Mouse (Mus musculus) intestine, postnatal 0 days (tissue): ENCODE results near the gene Cyba. TPM values are rescaled to one million over a fixed set of nuclear protein-coding genes. Genes with fewer than 3 reads are reported as not detected.

Experiments used
- ATAC-seq: fragments of 200-750 bp; cut with Nextera tagmentation; 2 replicates; pipeline ENCODE4 v1.8.0; 2017; ENCODE audit warnings: mild to moderate bottlenecking, moderate TSS enrichment, moderate library complexity
- H3K27ac ChIP-seq: fragments of 300-500 bp; sonication (generic); 2 replicates; pipeline ENCODE4 v1.5.1; 2014; ENCODE audit warnings: mild to moderate bottlenecking, low read depth, low read length, moderate library complexity
- H3K27me3 ChIP-seq: fragments of 300-500 bp; sonication (generic); replicated peaks from 2 replicates; pipeline ENCODE4 v1.6.1; 2014; ENCODE audit warnings: low read length, mixed read lengths; ENCODE audit not compliant: control insufficient read depth, insufficient read depth
- H3K36me3 ChIP-seq: fragments of 300-500 bp; sonication (generic); 2 replicates; pipeline ENCODE4 v1.6.1; 2014; ENCODE audit warnings: mild to moderate bottlenecking, moderate library complexity; ENCODE audit not compliant: control insufficient read depth, insufficient read depth
- H3K4me1 ChIP-seq: fragments of 300-500 bp; sonication (generic); replicated peaks from 2 replicates; pipeline ENCODE4 v1.6.1; 2014; ENCODE audit warnings: antibody characterized with exemption, low read length, mixed read lengths; ENCODE audit not compliant: control insufficient read depth, insufficient read depth
- H3K4me2 ChIP-seq: fragments of 300-500 bp; sonication (generic); replicated peaks from 2 replicates; pipeline ENCODE4 v1.6.1; 2014; ENCODE audit warnings: low read depth, mild to moderate bottlenecking, moderate library complexity
- H3K4me3 ChIP-seq: fragments of 300-500 bp; sonication (generic); 2 replicates; pipeline ENCODE4 v1.5.1; 2014; ENCODE audit warnings: low read depth, low read length
- H3K9ac ChIP-seq: fragments of 300-500 bp; sonication (generic); 2 replicates; pipeline ENCODE4 v1.6.1; 2014; ENCODE audit warnings: mild to moderate bottlenecking, low read depth, low read length
- H3K9me3 ChIP-seq: fragments of 300-500 bp; sonication (generic); 2 replicates; pipeline ENCODE4 v1.6.1; 2016; ENCODE audit warnings: mixed run types; ENCODE audit not compliant: control insufficient read depth
- CTCF ChIP-seq: sonication (generic); IDR thresholded peaks from 2 replicates; pipeline ENCODE4 v1.5.1; 2016; ENCODE audit warnings: low read depth, mild to moderate bottlenecking, control low read depth, antibody characterized with exemption, moderate library complexity
- WGBS: fragments of 180-500 bp; shearing (Covaris S2); extraction: QIAGEN DNeasy Blood & Tissue Kit; methylation state at CpG from one replicate; pipeline ENCODE4 v1.1.7; 2014; 5-methylcytosine and 5-hydroxymethylcytosine counted together
- polyA plus RNA-seq: library from polyadenylated mRNA; unstranded; fragments of >200 nt; fragmentation: Nextera tagmentation; extraction: Ambion mirVana; gene quantifications from 2 replicates; pipeline ENCODE4 v1.2.1, GENCODE M21; 2015

Gene Cyba
- polyA plus RNA-seq, 1 experiment from 2014 or later, result 312 TPM

DNA sequence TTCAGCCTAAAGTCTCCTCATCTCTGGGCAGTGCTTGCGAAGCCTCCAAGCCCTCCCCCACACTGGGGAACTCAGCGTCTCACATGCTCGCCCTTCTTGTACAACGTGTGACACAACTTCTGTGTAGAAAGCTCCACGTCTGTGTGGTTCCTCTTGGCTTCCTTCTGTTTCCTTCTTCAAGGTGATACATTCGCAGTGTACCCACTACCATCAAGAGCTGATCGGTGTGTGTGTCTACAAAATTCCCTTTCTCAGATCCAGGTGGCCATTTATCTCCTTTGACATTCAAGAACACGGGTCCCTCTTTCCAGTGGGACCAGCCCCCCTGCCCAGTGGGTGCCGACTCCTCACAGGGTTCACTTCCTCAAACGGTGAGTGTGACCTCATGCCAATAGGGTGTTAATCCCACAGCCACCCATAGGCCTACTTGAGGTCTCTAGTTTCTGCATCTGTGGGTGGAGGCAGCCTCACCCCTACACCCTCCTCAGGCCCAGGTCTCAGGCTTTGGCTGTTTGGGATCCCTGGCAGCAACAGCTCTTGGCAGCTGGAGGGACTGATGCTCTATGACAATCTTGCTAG is 2.6 kb downstream of the Cyba start:
- Histone ChIP-seq H3K4me2 (no peak overlapping the region), H3K4me1 (peaks cover 5% of the 10 kb centered on the region; the same call in 1 of the 2 replicates), H3K36me3 (peaks cover 11% of the 10 kb centered on the region; the same call in 1 of the 2 replicates), H3K9me3 (no peaks in the 10 kb centered on the region), H3K27me3 (no peaks in the 10 kb centered on the region), H3K27ac (no peak overlapping the region), H3K9ac (no peak overlapping the region), H3K4me3 (no peak overlapping the region)
- ATAC-seq, result no peak
- TF ChIP-seq CTCF, result no peak
- WGBS, result 79% methylated on average over 10 of the region's 10 CpGs

- H3K36me3 ChIP-seq, result peaks cover 22% of the 10 kb centered on the region; the same call in 1 of the 2 replicates
- no peak for TF ChIP-seq CTCF
- H3K27ac ChIP-seq, result no peak overlapping the region
- H3K4me1 ChIP-seq, result peaks cover 5% of the 10 kb centered on the region; the same call in 1 of the 2 replicates
- 77% methylated on average over 9 of the region's 9 CpGs for WGBS
- H3K4me2 ChIP-seq, result no peak overlapping the region
- no peaks in the 10 kb centered on the region for H3K9me3 ChIP-seq
- H3K9ac ChIP-seq, result no peak overlapping the region
- H3K27me3 ChIP-seq, result no peaks in the 10 kb centered on the region
- no peak for ATAC-seq
- no peak overlapping the region for H3K4me3 ChIP-seq
These were observed 4.6 kb downstream of the Cyba start for GRCm38 (mm10) chr8:122428163-122428562.

DNA sequence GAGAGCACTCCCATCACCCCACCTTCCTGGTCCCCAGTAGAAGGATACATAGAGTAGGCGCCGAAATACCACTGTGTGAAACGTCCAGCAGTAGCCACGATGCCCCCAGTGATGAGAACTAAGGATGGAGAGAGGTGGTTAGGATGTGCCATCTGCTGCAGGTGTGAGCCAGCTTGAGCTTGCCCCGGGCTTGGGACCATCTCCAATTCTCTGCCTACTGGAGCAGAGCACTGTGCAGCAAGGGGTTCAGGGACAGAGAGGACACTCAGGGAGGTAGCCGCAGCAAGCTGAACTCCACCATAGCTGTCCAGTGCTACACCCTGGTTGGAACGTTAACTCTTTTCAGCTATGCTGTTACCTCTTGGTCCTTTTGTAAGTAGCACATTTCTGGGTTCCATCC is 5.1 kb downstream of the Cyba start:
- Histone ChIP-seq H3K9me3 (no peaks in the 10 kb centered on the region), H3K27me3 (no peaks in the 10 kb centered on the region), H3K9ac (no peak overlapping the region), H3K4me2 (no peak overlapping the region), H3K36me3 (peaks cover 22% of the 10 kb centered on the region; the same call in 1 of the 2 replicates), H3K27ac (no peak overlapping the region), H3K4me1 (peaks cover 5% of the 10 kb centered on the region; the same call in 1 of the 2 replicates), H3K4me3 (no peak overlapping the region)
- 95% methylated on average over 7 of the region's 7 CpGs for WGBS
- ATAC-seq, result no peak
- TF ChIP-seq CTCF, result no peak

DNA sequence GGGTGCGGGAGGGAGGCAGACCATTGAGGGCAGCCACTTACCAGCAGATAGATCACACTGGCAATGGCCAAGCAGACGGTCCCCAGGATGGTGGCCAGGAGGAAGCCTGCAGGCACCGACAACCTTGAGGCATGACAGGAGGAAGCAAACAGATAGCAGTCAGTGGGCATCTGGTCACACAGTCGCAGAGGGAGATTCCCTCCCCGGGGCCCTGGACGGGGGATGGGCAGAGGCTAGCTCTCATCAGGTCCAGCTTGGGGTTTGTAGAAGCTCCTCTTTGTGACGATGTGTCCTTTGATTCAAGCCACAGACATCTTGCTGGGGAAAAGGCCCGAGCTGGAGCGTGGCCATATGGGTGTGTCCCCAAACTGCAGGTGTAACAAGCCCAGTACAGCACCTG is 6.6 kb downstream of the Cyba start:
- Histone ChIP-seq H3K9ac (no peak overlapping the region), H3K9me3 (no peaks in the 10 kb centered on the region), H3K36me3 (peaks cover 22% of the 10 kb centered on the region; the same call in 1 of the 2 replicates), H3K4me3 (no peak overlapping the region), H3K27ac (no peak overlapping the region), H3K4me1 (peaks cover 7% of the 10 kb centered on the region; the same call in 1 of the 2 replicates), H3K27me3 (no peaks in the 10 kb centered on the region), H3K4me2 (no peak overlapping the region)
- no peak for ATAC-seq
- TF ChIP-seq CTCF, result no peak
- 82% methylated on average over 9 of the region's 9 CpGs for WGBS

DNA sequence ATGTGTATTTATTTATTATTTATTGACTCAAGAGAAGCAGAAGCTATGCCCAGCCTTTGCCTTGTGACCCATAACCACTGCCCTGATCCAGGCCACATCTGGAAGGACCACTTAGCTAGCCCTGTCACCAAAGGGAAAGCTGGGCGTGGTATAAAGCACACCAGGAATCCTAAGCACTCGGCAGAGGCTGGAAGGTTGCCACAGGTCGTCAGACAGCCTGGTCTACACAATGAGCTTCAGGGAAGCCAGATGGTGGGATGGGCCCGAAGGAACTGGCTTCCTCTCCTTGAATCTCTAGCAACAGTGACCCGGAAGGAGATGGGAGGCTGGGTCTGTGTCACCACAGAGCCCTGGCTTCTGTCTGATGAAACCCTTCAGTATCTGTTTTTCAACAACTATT is 9.1 kb downstream of the Cyba start:
- no peak for TF ChIP-seq CTCF
- peaks cover 22% of the 10 kb centered on the region; the same call in 1 of the 2 replicates for H3K36me3 ChIP-seq
- no peak overlapping the region for H3K4me2 ChIP-seq
- no peak overlapping the region for H3K27ac ChIP-seq
- no peak overlapping the region for H3K9ac ChIP-seq
- ATAC-seq, result no peak
- 46% methylated on average over 5 of the region's 5 CpGs for WGBS
- peaks cover 7% of the 10 kb centered on the region; the same call in 1 of the 2 replicates for H3K4me1 ChIP-seq
- no peak overlapping the region for H3K4me3 ChIP-seq
- H3K27me3 ChIP-seq, result no peaks in the 10 kb centered on the region
- no peaks in the 10 kb centered on the region for H3K9me3 ChIP-seq

DNA sequence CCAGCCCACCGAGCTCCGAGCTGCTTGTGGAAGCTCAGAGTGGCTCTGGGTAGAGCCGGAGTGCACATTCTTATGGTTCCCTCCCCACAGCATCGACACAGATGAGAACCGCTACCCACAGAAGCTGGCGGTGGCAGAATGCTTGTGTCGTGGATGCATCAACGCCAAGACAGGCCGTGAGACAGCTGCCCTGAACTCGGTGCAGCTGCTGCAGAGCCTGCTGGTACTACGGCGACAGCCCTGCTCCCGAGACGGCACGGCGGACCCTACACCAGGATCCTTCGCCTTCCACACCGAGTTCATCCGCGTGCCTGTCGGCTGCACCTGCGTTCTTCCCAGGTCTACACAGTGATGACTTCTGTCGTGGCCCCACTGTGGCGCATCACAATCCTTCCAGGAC is 9.5 kb downstream of the Cyba start:
- Histone ChIP-seq H3K27ac (no peak overlapping the region), H3K9ac (no peak overlapping the region), H3K4me3 (no peak overlapping the region), H3K36me3 (peaks cover 26% of the 10 kb centered on the region; the same call in 1 of the 2 replicates), H3K27me3 (no peaks in the 10 kb centered on the region), H3K4me1 (peaks cover 7% of the 10 kb centered on the region; the same call in 1 of the 2 replicates), H3K9me3 (no peaks in the 10 kb centered on the region), H3K4me2 (no peak overlapping the region)
- WGBS, result 92% methylated on average over 24 of the region's 24 CpGs
- no peak for TF ChIP-seq CTCF
- no peak for ATAC-seq
